Mouse (Mus musculus) limb, embryonic 15.5 days (tissue): ENCODE data around the gene Rgr. TPM values are rescaled to one million over a fixed set of nuclear protein-coding genes. Genes with fewer than 3 reads are reported as not detected.

Experiments
- ATAC-seq: fragments of 200-750 bp; cut with Nextera tagmentation; 2 replicates; pipeline ENCODE4 v1.8.0; 2017; ENCODE audit warnings: low read depth, moderate TSS enrichment; ENCODE audit not compliant: insufficient number of reproducible peaks, low FRiP score, low TSS enrichment
- H3K27ac ChIP-seq: fragments of 300-500 bp; sonication (generic); 2 replicates; pipeline ENCODE4 v1.5.1; 2015; ENCODE audit warnings: moderate library complexity, mild to moderate bottlenecking, inconsistent platforms
- H3K27me3 ChIP-seq: fragments of 300-500 bp; sonication (generic); 2 replicates; pipeline ENCODE4 v1.6.1; 2015; ENCODE audit warnings: inconsistent platforms
- H3K36me3 ChIP-seq: fragments of 300-500 bp; sonication (generic); 2 replicates; pipeline ENCODE4 v1.6.1; 2015; ENCODE audit warnings: inconsistent platforms
- H3K4me1 ChIP-seq: fragments of 300-500 bp; sonication (generic); 2 replicates; pipeline ENCODE4 v1.6.1; 2015; ENCODE audit warnings: inconsistent platforms
- H3K4me2 ChIP-seq: fragments of 300-500 bp; sonication (generic); 2 replicates; pipeline ENCODE4 v1.6.1; 2015; ENCODE audit warnings: mild to moderate bottlenecking, inconsistent platforms
- H3K4me3 ChIP-seq: fragments of 300-500 bp; sonication (generic); 2 replicates; pipeline ENCODE4 v1.5.1; 2015; ENCODE audit warnings: mild to moderate bottlenecking, inconsistent platforms
- H3K9ac ChIP-seq: fragments of 300-500 bp; sonication (generic); 2 replicates; pipeline ENCODE4 v1.6.1; 2015; ENCODE audit warnings: inconsistent platforms
- H3K9me3 ChIP-seq: fragments of 300-500 bp; sonication (generic); 2 replicates; pipeline ENCODE4 v1.6.1; 2016; ENCODE audit warnings: inconsistent platforms
- WGBS: fragments of 180-500 bp; shearing (Covaris S2); methylation state at CpG from one replicate; pipeline ENCODE4 v1.1.7; 2015; 5-methylcytosine and 5-hydroxymethylcytosine counted together
- polyA plus RNA-seq: library from polyadenylated mRNA; unstranded; fragments of >200 nt; fragmentation: Nextera tagmentation; extraction: Ambion mirVana; gene quantifications from 2 replicates; pipeline ENCODE4 v1.2.1, GENCODE M21; 2015

Rgr gene
- polyA plus RNA-seq, 1 experiment from 2014 or later = 0.23 TPM

GRCm38 (mm10) chr14:36989784-36990183 is 59.0 kb downstream of the Rgr start:
- no peak overlapping the region for H3K27ac ChIP-seq
- ATAC-seq = no peak
- no peaks in the 10 kb centered on the region for H3K36me3 ChIP-seq
- no peaks in the 10 kb centered on the region for H3K27me3 ChIP-seq
- no peaks in the 10 kb centered on the region for H3K9me3 ChIP-seq
- no peaks in the 10 kb centered on the region for H3K4me1 ChIP-seq
- no peak overlapping the region for H3K4me2 ChIP-seq
- H3K4me3 ChIP-seq = no peak overlapping the region
- no peak overlapping the region for H3K9ac ChIP-seq

- no peak for ATAC-seq
- no peak overlapping the region for H3K4me2 ChIP-seq
Measured at GRCm38 (mm10) chr14:36985693-36986092, 63.1 kb downstream of the Rgr start.

More at GRCm38 (mm10) chr14:36985693-36986092, 63.1 kb downstream of the Rgr start:
- Histone ChIP-seq H3K27ac (no peak overlapping the region), H3K9ac (no peak overlapping the region), H3K9me3 (no peaks in the 10 kb centered on the region), H3K36me3 (no peaks in the 10 kb centered on the region), H3K4me1 (no peaks in the 10 kb centered on the region), H3K4me3 (no peak overlapping the region), H3K27me3 (no peaks in the 10 kb centered on the region)
- WGBS = 79% methylated on average over 3 of the region's 3 CpGs

Other genes starting within 250 kb of the Rgr start
- gene Ccser2, start 80.2 kb downstream of the Rgr start, polyA plus RNA-seq = 40.1 and 43.8 TPM in 2 replicates
- gene Lrit1, start 5.9 kb upstream of the Rgr start, polyA plus RNA-seq = not detected in 2 replicates
- gene Lrit2, start 19.0 kb upstream of the Rgr start, polyA plus RNA-seq = not detected in 2 replicates
- gene Cdhr1, start 49.4 kb upstream of the Rgr start, polyA plus RNA-seq = 0.18 and 0.29 TPM in 2 replicates
- 29.9 and 30.1 TPM in 2 replicates for gene 2610528A11Rik, start 65.1 kb upstream of the Rgr start, polyA plus RNA-seq
- 179 and 198 TPM in 2 replicates for gene Ghitm, start 86.3 kb upstream of the Rgr start, polyA plus RNA-seq